Mouse (Mus musculus) G1E (cell line): ENCODE data around the gene Clic1.

Experiments
- CTCF ChIP-seq: IDR thresholded peaks from 2 replicates; pipeline ENCODE4 v1.5.1; 2012; ENCODE audit warnings: low read depth, low read length, inconsistent platforms, mixed read lengths
- GATA1 ChIP-seq: IDR thresholded peaks from 2 replicates; pipeline ENCODE4 v1.6.1; 2012; ENCODE audit warnings: borderline replicate concordance, low read length, inconsistent platforms, mixed read lengths
- POLR2AphosphoS5 ChIP-seq: IDR thresholded peaks from 2 replicates; pipeline ENCODE4 v1.6.1; 2012; ENCODE audit warnings: low read depth, low read length, inconsistent platforms; ENCODE audit not compliant: insufficient replicate concordance
- TAL1 ChIP-seq: conservative IDR thresholded peaks from 2 replicates; pipeline ENCODE4 v1.6.1; 2012; ENCODE audit warnings: low read depth, low read length, inconsistent platforms, mixed read lengths

DNA sequence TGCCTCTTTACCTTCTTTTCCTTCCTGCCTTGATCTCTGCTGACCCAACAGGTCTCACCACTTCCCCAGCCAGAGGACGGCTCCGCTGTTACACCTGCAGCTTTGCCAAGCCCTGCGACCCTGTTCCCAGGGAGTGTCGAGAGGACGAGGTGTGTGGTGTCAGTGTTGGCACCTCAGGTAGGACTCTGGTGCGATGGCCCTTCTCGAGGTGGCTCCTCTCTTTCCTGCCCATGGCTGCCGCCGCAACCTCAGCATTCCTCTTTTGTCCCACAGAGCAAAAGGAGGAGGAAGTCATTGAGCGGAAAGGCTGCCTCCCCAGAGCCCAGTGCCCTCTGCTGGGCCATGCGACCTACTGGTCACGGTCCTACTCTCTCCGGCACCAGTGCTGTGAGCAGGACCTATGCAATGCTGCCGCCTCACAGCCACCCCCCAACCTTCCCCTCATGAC lies 28.0 kb downstream of the Clic1 start, which contains the start of gene Ly6g6d:
- no peak for TF ChIP-seq TAL1
- no peak for TF ChIP-seq POLR2AphosphoS5
- TF ChIP-seq CTCF, result no peak
- no peak for TF ChIP-seq GATA1
